Mouse (Mus musculus) NIH3T3 (cell line): ENCODE results near the gene Rem1.

Source experiments
- DNase-seq: peaks from one replicate; pipeline ENCODE4 v3.0.0-alpha.2; 2012; ENCODE audit warnings: low read depth

The Rem1 gene

GRCm38 (mm10) chr2:152626774-152627591 lies at the start of gene Rem1:
TSS of gene Rem1 (plus strand) at chr2:152626951.
- no peak for DNase-seq

DNA sequence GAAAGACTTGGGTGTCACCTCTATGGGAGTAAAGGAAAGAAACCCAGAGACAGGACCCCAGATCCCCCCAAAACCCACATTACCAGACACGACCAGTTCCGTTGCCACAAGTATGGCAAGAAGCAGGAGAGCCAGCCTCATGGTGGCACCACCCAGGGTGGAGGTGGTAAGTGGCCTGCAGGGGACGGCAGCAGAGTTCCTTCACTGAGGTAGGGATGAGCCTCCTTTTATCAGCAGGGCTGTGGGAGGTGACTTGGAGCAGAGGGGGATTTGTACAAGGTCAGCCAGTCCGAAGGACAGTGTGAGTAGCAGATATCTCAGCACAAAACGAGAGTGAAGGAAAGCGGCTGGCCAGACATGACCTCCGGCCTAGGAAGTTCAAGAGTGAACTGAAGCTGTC lies 46.6 kb upstream of the Rem1 start, which contains the start of gene Defb19:
Gene Defb19 (minus strand): TSS at position 206 of the 400 bp plus-strand sequence.
- no peak for DNase-seq

DNA sequence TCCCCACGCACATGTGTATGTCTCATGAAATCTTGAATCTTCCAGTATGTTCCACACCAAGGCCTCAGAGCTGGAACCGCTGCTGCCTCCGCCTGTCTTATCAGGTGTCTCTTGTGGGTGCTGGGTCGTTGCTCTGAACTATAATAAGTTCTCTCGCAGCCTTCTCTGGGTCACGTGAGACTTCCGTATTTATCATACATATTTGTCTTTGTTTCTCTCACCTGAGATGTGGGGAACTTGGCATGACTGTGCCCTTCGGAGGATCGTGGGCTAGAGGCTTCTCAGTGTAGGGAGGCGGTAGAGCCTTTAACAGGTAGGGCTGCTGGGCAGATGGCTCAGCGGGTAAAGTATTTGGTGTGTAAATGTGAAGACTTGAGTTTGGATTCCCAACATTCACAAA lies 46.1 kb upstream of the Rem1 start:
- no peak for DNase-seq

DNA sequence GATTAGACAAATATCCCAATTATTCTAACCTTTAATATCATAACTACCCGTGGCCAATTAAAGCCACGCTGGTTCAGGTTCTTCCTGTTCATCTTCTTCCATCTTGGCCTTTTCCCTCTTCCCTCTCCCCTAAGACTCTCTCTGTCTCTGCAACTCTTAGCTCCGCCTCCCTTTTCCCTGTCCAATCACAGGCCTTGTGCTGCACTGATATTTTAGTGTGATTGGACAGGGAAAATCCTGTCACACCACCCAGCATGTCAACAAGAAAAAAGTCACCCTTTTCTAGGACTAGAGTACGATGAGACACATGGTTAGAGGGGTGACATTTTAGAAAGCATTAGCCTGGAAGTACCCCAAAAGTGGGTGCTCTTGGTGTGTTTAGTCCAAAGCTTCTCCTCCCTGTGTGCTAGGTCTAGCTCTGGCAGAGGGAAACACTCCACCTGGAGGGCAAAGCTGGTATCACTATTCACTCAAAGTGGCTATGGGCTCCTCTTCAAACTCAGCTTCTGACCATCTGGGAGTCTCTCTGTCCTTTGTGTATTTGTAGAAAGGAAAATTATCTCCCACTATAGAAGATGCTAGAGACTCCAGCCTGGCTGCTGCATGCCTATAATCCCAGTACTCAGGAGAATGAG lies 39.7 kb upstream of the Rem1 start:
- peak; percentile 50 for DNase-seq

DNA sequence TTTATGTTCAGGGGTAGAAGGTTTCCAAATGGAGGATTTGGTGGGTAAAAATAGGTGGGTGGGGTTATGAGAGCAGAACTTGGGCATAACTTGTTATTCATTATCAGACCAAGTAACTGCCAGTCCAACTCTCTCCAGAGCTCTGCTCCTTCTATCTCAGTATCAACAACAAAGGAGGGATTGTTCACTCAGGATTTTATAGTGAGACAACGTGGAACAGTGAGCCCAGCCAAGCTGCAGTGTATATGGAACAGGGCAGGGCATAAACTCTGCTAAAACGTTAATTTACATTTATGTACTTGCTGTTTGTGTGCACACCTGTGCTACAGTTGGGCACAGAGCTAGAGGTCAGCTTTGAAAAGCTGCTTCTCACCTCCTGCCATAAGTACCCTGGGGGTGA lies 38.3 kb upstream of the Rem1 start:
- no peak for DNase-seq

DNA sequence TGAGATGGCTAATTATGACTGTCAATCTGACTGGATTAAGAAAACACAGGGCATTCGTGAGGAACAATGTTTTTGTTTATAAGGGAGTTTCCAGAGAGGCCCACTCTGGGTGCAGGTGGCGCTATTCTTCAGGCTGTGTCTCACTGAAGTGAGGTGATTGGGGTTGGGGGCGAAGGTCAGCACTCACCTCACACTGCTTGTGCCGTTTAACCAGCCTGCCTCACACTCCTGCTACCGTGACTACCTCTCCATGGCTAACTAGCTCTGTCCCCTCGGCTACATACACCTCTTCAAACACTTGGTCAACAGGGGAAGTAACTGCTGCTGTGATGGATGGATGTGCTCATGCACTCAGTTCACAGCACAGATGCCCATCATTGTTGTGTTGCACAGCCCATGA lies 37.7 kb upstream of the Rem1 start:
- no peak for DNase-seq

- DNase-seq, result no peak
Measured at GRCm38 (mm10) chr2:152599299-152599698, 27.5 kb upstream of the Rem1 start, which contains the start of gene Defb45. TSS of gene Defb45 (minus strand) at chr2:152599399.

GRCm38 (mm10) chr2:152600076-152600475 lies 26.7 kb upstream of the Rem1 start:
- DNase-seq, result no peak

DNA sequence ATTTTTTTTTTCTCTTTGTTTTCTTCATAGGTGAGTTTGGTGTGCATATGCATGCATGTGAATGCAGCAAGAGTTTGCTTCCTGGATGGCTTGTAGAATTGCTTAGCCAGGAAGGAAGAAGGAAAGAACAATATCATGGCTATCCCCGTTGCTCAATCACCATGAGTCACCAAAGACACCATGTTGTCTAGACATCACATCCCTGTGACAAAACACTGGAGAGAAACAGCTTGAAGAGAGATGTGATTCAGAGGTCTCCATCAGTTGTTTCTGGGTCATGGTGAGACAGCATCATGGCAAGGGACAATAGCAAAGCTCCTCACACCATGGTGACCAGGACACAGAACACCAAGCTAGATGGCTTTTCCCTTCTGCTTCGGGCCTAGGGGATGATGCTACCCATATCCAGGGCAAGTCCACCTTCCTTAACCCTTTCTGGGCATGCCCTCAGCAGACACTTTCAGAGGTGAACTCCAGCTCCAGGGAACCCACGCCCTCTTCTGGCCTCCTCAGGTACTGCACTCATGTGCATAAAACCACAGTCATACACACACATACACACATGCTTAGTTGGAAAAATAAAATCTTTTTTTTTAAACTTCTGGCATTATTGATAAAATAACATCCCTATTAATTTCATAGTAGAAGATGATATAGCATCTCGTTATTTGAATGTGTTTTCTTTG lies 25.3 kb upstream of the Rem1 start:
- DNase-seq, result no peak

GRCm38 (mm10) chr2:152604057-152604456 lies 22.7 kb upstream of the Rem1 start, which contains the start of gene Defb36:
TSS of gene Defb36 (plus strand) at chr2:152604327.
- peak; percentile 52 for DNase-seq

- DNase-seq, result no peak
Measured at GRCm38 (mm10) chr2:152607746-152608145, 19.0 kb upstream of the Rem1 start.

- DNase-seq, result no peak
Measured at GRCm38 (mm10) chr2:152608719-152609118, 18.0 kb upstream of the Rem1 start.

GRCm38 (mm10) chr2:152612193-152612592 lies 14.6 kb upstream of the Rem1 start:
- DNase-seq, result no peak

GRCm38 (mm10) chr2:152615563-152615962 lies 11.2 kb upstream of the Rem1 start:
- DNase-seq, result peak; percentile 91

GRCm38 (mm10) chr2:152616470-152616869 lies 10.3 kb upstream of the Rem1 start:
- DNase-seq, result no peak

DNA sequence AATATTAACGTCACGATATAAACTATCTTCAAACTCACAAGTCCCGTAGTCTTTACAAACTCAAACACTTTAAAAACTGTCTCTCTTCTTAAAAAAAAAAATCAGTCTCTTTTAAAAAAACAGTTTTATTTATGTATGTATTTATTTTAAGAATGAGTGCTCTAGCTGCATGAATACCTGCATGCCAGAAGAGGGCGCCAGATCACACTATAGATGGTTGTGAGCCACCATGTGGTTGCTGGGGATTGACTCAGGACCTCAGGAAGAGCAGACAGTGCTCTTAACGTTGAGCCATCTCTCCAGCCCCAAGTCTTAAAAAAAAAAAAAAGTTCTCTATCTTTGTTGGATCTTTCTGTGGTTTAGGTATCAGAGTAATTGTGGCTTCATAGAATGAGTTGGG lies 9.4 kb upstream of the Rem1 start:
- peak; percentile 54 for DNase-seq

GRCm38 (mm10) chr2:152620367-152621134 lies 6.2 kb upstream of the Rem1 start:
- no peak for DNase-seq

- no peak for DNase-seq
Measured at GRCm38 (mm10) chr2:152622151-152622550, 4.6 kb upstream of the Rem1 start.

- DNase-seq, result no peak
Measured at GRCm38 (mm10) chr2:152622953-152623352, 3.8 kb upstream of the Rem1 start, which contains the start of gene Defb25. TSS of gene Defb25 (minus strand) at chr2:152623053.

GRCm38 (mm10) chr2:152624566-152624965 lies 2.2 kb upstream of the Rem1 start:
- no peak for DNase-seq

GRCm38 (mm10) chr2:152625256-152625655 lies 1.5 kb upstream of the Rem1 start:
- DNase-seq, result no peak

- no peak for DNase-seq
Measured at GRCm38 (mm10) chr2:152628066-152628465, 1.3 kb downstream of the Rem1 start.
